ENCODE assay signal across 9 mouse cellular contexts in genomic region chr4:58867242-58867641, GRCm38 (mm10). TPM values are rescaled to one million over a fixed set of nuclear protein-coding genes. Genes with fewer than 3 reads are reported as not detected.
DNase-seq lines count a peak whose midpoint lies in the region; ATAC-seq and TF ChIP-seq lines count a peak whose summit lies in the region.
"Had no signal": no experiment of that assay in that cellular context is flagged by ENCODE, and none has a peak within 500 bp of the region (broad histone marks: within the 10 kb centered on the region; RNA-seq: fewer than 3 reads in every experiment).

No protein-coding gene starts in this region.

- no peak overlapping the region for H3K4me2 ChIP-seq in kidney, embryonic 15.5 days
- no peak overlapping the region for H3K4me2 ChIP-seq in intestine, postnatal 0 days (replicated peaks; ENCODE audit: low read depth)
- H3K4me2 ChIP-seq: limb, embryonic 13.5 days had no signal

- no peaks in the 10 kb centered on the region for H3K9me3 ChIP-seq in kidney, embryonic 15.5 days (replicated peaks)
- no peaks in the 10 kb centered on the region for H3K9me3 ChIP-seq in intestine, postnatal 0 days (ENCODE audit: control insufficient read depth)
- H3K9me3 ChIP-seq: limb, embryonic 13.5 days had no signal

- 74% methylated on average over 6 of the region's 6 CpGs for WGBS in kidney, embryonic 15.5 days
- 81% methylated on average over 6 of the region's 6 CpGs for whole genome bisulfite sequencing in intestine, postnatal 0 days

- peak; percentile 13 for DNase-seq in kidney, postnatal 14 days
- DNase-seq in adrenal gland, postnatal 36 days, result peak; percentile 69 to 75
- peak; percentile 28 for DNase-seq in heart, postnatal 4 days
- DNase-seq in spleen, postnatal 36 days (ENCODE audit: low spot score in 2 of 2), result no peak
- DNase-seq in urinary bladder, adult 2 months (ENCODE audit: low spot score), result no peak

- ATAC-seq in kidney, embryonic 15.5 days (replicated peaks; ENCODE audit: low FRiP score), result no peak
- ATAC-seq in CD4-positive, CD25-positive, alpha-beta regulatory T cell, adult 4 months, result peak; percentile 17
- no peak for ATAC-seq in intestine, postnatal 0 days

- no peak overlapping the region for H3K27ac ChIP-seq in kidney, embryonic 15.5 days
- no peak overlapping the region for H3K27ac ChIP-seq in intestine, postnatal 0 days (ENCODE audit: low read depth, low read length)
- H3K27ac ChIP-seq: limb, embryonic 13.5 days had no signal

- peaks cover 32% of the 10 kb centered on the region for H3K36me3 ChIP-seq in kidney, embryonic 15.5 days
- peaks cover 16% of the 10 kb centered on the region; the same call in 1 of the 2 replicates for H3K36me3 ChIP-seq in intestine, postnatal 0 days (ENCODE audit: control insufficient read depth, insufficient read depth)

- no peaks in the 10 kb centered on the region for H3K4me1 ChIP-seq in kidney, embryonic 15.5 days
- no peaks in the 10 kb centered on the region for H3K4me1 ChIP-seq in intestine, postnatal 0 days (replicated peaks; ENCODE audit: control insufficient read depth, insufficient read depth, low read length)
- H3K4me1 ChIP-seq: limb, embryonic 13.5 days had no signal

- TF ChIP-seq CTCF in intestine, postnatal 0 days (IDR thresholded peaks at IDR 0.05; ENCODE audit: low read depth), result no peak

- no peak overlapping the region for H3K4me3 ChIP-seq in kidney, embryonic 15.5 days (replicated peaks)
- no peak overlapping the region for H3K4me3 ChIP-seq in intestine, postnatal 0 days (ENCODE audit: low read depth, low read length)
- H3K4me3 ChIP-seq: limb, embryonic 13.5 days had no signal

- no peaks in the 10 kb centered on the region for H3K27me3 ChIP-seq in kidney, embryonic 15.5 days
- no peaks in the 10 kb centered on the region for H3K27me3 ChIP-seq in intestine, postnatal 0 days (replicated peaks; ENCODE audit: control insufficient read depth, insufficient read depth, low read length)
- H3K27me3 ChIP-seq: limb, embryonic 13.5 days had no signal

- H3K9ac ChIP-seq in kidney, embryonic 15.5 days, result no peak overlapping the region
- H3K9ac ChIP-seq in intestine, postnatal 0 days (ENCODE audit: low read depth, low read length), result no peak overlapping the region
- H3K9ac ChIP-seq: limb, embryonic 13.5 days had no signal

RNA-seq across cellular contexts. Expression of gene Ecpas, which starts 45.3 kb away (rescaled TPM):
- polyA plus RNA-seq in kidney, embryonic 15.5 days (2015; fragmentation: Nextera tagmentation; extraction: Ambion mirVana), result 27.8 and 31.0 TPM in 2 replicates
- 10 to 100 TPM; 26.6 to 29.8 TPM for polyA plus RNA-seq in CD4-positive, CD25-positive, alpha-beta regulatory T cell, adult 4 months (2017; shearing (Covaris generic))
- total RNA-seq in adrenal gland, postnatal 36 days (2021), result 100 to 1,000 TPM; 153 to 179 TPM
- 100 to 1,000 TPM; 129 to 131 TPM for total RNA-seq in heart, postnatal 4 days (2021)
- polyA plus RNA-seq in intestine, postnatal 0 days (2015; fragmentation: Nextera tagmentation; extraction: Ambion mirVana), result 14.4 and 15.3 TPM in 2 replicates
- polyA plus RNA-seq in urinary bladder, adult 2 months (2012; rRNA removed), result 25.0 and 31.5 TPM in 2 replicates

Comparison
In these comparisons a context has a peak if more than half of its experiments do, and no peak if none do; other contexts are left out.
1. DNase-seq: peak in kidney, postnatal 14 days (single experiment), adrenal gland, postnatal 36 days (2 of 2) and heart, postnatal 4 days (single experiment); none in spleen, postnatal 36 days (0 of 2) and urinary bladder, adult 2 months (single experiment).